Mouse (Mus musculus) left cerebral cortex, adult 2 months (tissue): ENCODE data around the gene Foxf2. TPM values are rescaled to one million over a fixed set of nuclear protein-coding genes. Genes with fewer than 3 reads are reported as not detected.

Experiments used
- DNase-seq, 2 experiments: peaks; one replicate each; pipeline ENCODE4 v3.0.0; 2021 to 2022; ENCODE audit warnings: low spot score in 2 of 2, mixed read lengths in 1 of 2; ENCODE audit errors: extremely low spot score in 1 of 2
- H3K27ac ChIP-seq: fragments of 200-600 bp; 2 replicates; pipeline ENCODE4 v1.8.1; 2022
- H3K4me3 ChIP-seq: fragments of 200-600 bp; 2 replicates; pipeline ENCODE4 v1.8.1; 2022
- CTCF ChIP-seq: fragments of 200-600 bp; IDR thresholded peaks from 2 replicates; pipeline ENCODE4 v1.8.1; 2022; ENCODE audit warnings: antibody characterized with exemption, mild to moderate bottlenecking, moderate library complexity
- intact Hi-C: fragments of 180-260 bp; cut with DNase I; formaldehyde crosslinking; loops from one replicate; pipeline ENCODE4 v1.15.1; 2025
- total RNA-seq, 2 experiments: library from RNA; stranded (reverse); gene quantifications; 2 replicates each; pipeline ENCODE4 v1.2.3; 2021

The Foxf2 gene
- total RNA-seq, 2 experiments from 2014 or later = 4.6 to 4.9 TPM

DNA sequence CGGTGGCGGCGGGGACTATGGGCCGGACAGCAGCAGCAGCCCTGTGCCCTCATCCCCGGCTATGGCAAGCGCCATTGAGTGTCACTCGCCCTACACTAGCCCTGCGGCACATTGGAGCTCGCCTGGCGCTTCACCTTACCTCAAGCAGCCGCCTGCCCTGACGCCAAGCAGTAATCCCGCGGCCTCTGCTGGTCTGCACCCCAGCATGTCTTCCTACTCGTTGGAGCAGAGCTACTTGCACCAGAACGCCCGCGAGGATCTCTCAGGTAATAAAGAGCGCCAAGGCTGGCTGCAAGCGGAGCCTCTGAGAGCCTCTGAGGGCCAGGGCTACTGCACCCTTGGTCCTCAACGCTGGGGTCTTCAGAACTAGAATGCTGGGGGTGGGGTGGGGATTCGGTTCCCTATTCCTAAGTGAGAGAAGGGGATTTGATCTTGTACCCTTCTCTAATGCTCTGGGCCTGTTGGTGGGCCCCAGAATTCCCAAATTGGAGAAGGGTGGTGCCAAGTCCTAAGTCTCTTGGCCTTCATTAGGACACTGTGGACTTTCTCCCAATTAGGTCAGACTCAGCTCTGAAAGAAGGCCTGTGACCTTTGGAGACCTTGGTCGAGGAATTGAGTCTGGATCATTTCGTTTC is 1.5 kb downstream of the Foxf2 start:
- peak overlapping the region; percentile 43 for H3K4me3 ChIP-seq
- intact Hi-C loops = loop anchor here (5.0 kb wide), 1 partner anchor 175 kb away; no protein-coding TSS in a partner anchor
- no peak for DNase-seq
- peak overlapping the region; percentile 50 for H3K27ac ChIP-seq
- no peak for TF ChIP-seq CTCF

- H3K27ac ChIP-seq = no peak overlapping the region; the same call in 1 of the 2 replicates
- intact Hi-C loops = loop anchor here (5.0 kb wide), 1 partner anchor 174 kb away; no protein-coding TSS in a partner anchor
- peak overlapping the region; percentile 38; the same call in 1 of the 2 replicates for H3K4me3 ChIP-seq
- no peak for TF ChIP-seq CTCF
- DNase-seq = no peak
Observed at GRCm38 (mm10) chr13:31627864-31628690, 2.5 kb downstream of the Foxf2 start.

DNA sequence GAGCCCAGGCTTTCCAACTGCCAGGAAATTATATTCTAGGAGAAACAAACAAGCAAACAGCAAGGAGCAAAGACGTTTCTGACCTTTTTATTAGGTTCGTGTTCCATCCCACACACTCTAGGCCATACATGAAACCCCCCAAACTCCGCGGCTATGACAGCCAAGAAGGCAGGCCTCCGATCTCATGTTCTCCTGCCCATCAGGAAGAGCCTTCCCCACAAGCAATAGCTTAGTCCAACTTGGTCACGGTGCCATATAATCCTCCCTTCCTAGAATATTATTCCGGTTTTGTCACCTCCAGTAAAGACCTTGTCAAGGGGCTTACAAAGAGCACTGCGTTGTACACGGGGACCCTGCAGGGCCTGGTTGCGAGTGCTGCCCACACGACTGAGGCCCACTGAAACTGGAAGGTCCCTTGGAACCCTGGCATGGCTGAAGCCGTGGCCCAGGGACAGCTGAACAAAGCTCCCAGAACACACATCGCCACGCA is 3.1 kb downstream of the Foxf2 start:
- TF ChIP-seq CTCF = no peak
- DNase-seq = no peak
- Histone ChIP-seq H3K4me3 (peak overlapping the region; percentile 38), H3K27ac (no peak overlapping the region; the same call in 1 of the 2 replicates)
- intact Hi-C loops = loop anchor here (5.0 kb wide), 1 partner anchor 174 kb away; no protein-coding TSS in a partner anchor

- TF ChIP-seq CTCF = no peak
- H3K4me3 ChIP-seq = peak overlapping the region; percentile 38
- intact Hi-C loops = loop anchor here (5.0 kb wide), 1 partner anchor 173 kb away; no protein-coding TSS in a partner anchor
- no peak for DNase-seq
- H3K27ac ChIP-seq = peak overlapping the region; percentile 34; the same call in 1 of the 2 replicates
Observed at GRCm38 (mm10) chr13:31629321-31629851, 3.8 kb downstream of the Foxf2 start.

DNA sequence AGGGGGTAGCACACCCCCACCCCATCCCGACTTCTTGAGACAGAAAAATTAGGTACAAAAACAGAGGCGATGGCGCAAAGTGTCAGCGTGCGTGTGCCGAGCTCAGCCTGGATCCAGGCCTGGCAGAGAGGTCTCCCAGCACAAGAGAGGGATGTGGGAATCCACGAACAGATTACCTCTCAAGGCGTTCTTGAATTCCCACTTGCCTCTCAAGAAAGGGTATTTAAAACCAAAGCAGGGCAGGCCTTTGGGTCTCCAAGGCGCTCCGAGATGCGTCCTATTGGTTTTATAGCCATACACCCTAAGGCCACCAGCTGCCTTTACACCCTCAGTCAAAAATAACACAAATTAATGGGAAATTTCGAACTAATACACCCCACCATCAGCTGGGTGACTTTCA is 4.4 kb downstream of the Foxf2 start:
- TF ChIP-seq CTCF = no peak

DNA sequence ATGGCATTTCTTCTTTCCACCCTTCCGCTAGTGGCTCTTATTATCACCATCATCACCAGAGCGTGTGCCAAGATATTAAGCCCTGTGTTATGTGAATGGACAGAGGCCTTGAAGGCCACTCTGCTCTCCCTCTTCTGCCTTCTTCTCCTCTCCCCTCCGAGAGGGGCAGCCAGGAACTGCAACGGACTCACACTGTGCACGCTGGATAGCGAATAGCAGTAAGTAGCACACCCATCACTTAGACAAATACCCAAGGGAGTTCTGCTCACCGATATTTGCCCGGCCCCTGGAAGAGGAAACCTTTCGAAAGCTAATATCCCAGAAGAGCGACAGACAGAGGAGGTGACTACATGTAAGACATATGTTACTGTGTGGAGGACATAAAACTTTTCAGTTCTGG is 4.9 kb downstream of the Foxf2 start:
- no peak for DNase-seq
- Histone ChIP-seq H3K27ac (no peak overlapping the region; the same call in 1 of the 2 replicates), H3K4me3 (peak overlapping the region; percentile 38; the same call in 1 of the 2 replicates)
- intact Hi-C loops = no loop called here
- no peak for TF ChIP-seq CTCF

More for the DNA sequence above, 4.4 kb downstream of the Foxf2 start:
- Histone ChIP-seq H3K27ac (peak overlapping the region; percentile 34; the same call in 1 of the 2 replicates), H3K4me3 (peak overlapping the region; percentile 38)
- intact Hi-C loops = no loop called here
- no peak for DNase-seq

GRCm38 (mm10) chr13:31631291-31631690 is 5.7 kb downstream of the Foxf2 start:
- DNase-seq = no peak
- intact Hi-C loops = no loop called here
- Histone ChIP-seq H3K4me3 (no peak overlapping the region), H3K27ac (no peak overlapping the region)
- no peak for TF ChIP-seq CTCF

- Histone ChIP-seq H3K27ac (no peak overlapping the region), H3K4me3 (no peak overlapping the region)
- intact Hi-C loops = no loop called here
- peak; percentile 49 to 64 for DNase-seq
- peak; percentile 90 for TF ChIP-seq CTCF
Observed at GRCm38 (mm10) chr13:31632450-31632849, 6.8 kb downstream of the Foxf2 start.

DNA sequence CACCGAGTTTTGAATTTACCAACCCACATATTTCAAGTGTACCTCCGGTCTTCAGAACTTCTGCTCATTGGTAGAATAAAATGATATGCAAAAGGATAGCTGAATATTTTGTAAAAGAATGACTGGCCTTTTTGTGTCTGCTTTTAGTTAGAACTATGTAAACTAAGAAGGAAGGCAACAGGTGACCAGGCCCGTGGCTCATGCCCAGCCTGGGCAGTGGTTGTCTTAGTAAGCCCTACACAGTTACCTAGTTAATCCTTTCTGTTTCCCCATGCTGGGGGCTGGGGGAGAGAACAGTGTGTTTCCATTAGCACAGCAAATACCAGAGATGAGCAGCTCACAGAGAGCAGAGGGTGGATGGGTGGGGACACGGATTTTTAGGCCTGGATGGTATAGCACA is 7.6 kb downstream of the Foxf2 start:
- DNase-seq = no peak
- Histone ChIP-seq H3K4me3 (no peak overlapping the region), H3K27ac (no peak overlapping the region)
- no peak for TF ChIP-seq CTCF
- intact Hi-C loops = no loop called here

DNA sequence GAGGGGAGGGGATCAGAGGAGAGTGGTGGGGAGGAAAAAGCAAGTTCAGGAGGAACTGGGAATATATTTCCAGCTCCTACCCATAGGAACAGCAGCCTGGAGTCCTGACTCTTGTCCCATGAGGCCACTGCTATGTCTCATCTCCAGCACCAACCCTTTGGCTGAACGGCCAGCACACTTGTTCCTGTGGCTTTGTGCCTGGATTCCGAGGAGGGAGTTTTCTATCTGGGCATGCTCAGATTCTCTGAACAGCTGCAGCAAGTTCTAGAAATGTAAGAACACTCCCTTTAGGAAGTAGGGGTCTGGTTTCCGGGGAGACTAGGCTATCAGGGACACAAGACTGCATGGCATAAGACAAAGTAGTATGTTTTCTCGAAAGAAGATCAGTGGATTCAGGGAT is 9.9 kb downstream of the Foxf2 start:
- no peak overlapping the region for H3K4me3 ChIP-seq
- TF ChIP-seq CTCF = no peak
- intact Hi-C loops = no loop called here
- no peak for DNase-seq
- no peak overlapping the region for H3K27ac ChIP-seq

- DNase-seq = no peak
- H3K27ac ChIP-seq = no peak overlapping the region
- intact Hi-C loops = no loop called here
- TF ChIP-seq CTCF = no peak
- H3K4me3 ChIP-seq = no peak overlapping the region
Observed at GRCm38 (mm10) chr13:31641517-31641916, 15.9 kb downstream of the Foxf2 start.
